In genomic region chr13:109448121-109448520, GRCm38 (mm10) we compare ENCODE assay signal across 22 mouse cellular contexts.
DNase-seq lines count a peak whose midpoint lies in the region; ATAC-seq and TF ChIP-seq lines count a peak whose summit lies in the region.
"Had no signal": no experiment of that assay in that cellular context is flagged by ENCODE, and none has a peak within 500 bp of the region (broad histone marks: within the 10 kb centered on the region; RNA-seq: fewer than 3 reads in every experiment).

No protein-coding gene starts in this region.

- H3K4me2 ChIP-seq in kidney, embryonic 14.5 days (replicated peaks; ENCODE audit: low read depth, low read length), result no peak overlapping the region
- H3K4me2 ChIP-seq in kidney, postnatal 0 days (ENCODE audit: low read length), result no peak overlapping the region
- no peak overlapping the region for H3K4me2 ChIP-seq in kidney, embryonic 16.5 days (replicated peaks; ENCODE audit: low read depth, low read length)
- peak overlapping the region; percentile 3; the same call in 1 of the 2 replicates for H3K4me2 ChIP-seq in midbrain, embryonic 14.5 days (ENCODE audit: low read length)
- no peak overlapping the region for H3K4me2 ChIP-seq in midbrain, embryonic 11.5 days
- H3K4me2 ChIP-seq: embryonic facial prominence, embryonic 13.5 days; forebrain, embryonic 13.5 days; hindbrain, embryonic 12.5 days had no signal

- no peak overlapping the region for H3K27ac ChIP-seq in kidney, embryonic 14.5 days (ENCODE audit: low read depth, low read length)
- peak overlapping the region; percentile 8; the same call in 1 of the 2 replicates for H3K27ac ChIP-seq in kidney, postnatal 0 days
- H3K27ac ChIP-seq in kidney, embryonic 16.5 days (ENCODE audit: low read length), result no peak overlapping the region
- H3K27ac ChIP-seq in midbrain, embryonic 14.5 days (replicated peaks; ENCODE audit: low read depth, low read length), result no peak overlapping the region
- no peak overlapping the region for H3K27ac ChIP-seq in midbrain, embryonic 11.5 days (ENCODE audit: low read depth, low read length)
- H3K27ac ChIP-seq: embryonic facial prominence, embryonic 13.5 days; forebrain, embryonic 13.5 days; heart, embryonic 10.5 days; hindbrain, embryonic 12.5 days had no signal

- no peaks in the 10 kb centered on the region for H3K27me3 ChIP-seq in kidney, embryonic 14.5 days (ENCODE audit: control insufficient read depth, insufficient read depth, low read length)
- no peaks in the 10 kb centered on the region for H3K27me3 ChIP-seq in kidney, postnatal 0 days (ENCODE audit: insufficient read depth, low read length)
- no peaks in the 10 kb centered on the region for H3K27me3 ChIP-seq in kidney, embryonic 16.5 days (ENCODE audit: insufficient read depth, low read length)
- no peaks in the 10 kb centered on the region for H3K27me3 ChIP-seq in midbrain, embryonic 14.5 days (ENCODE audit: control insufficient read depth, insufficient read depth, low read length)
- no peaks in the 10 kb centered on the region for H3K27me3 ChIP-seq in midbrain, embryonic 11.5 days (ENCODE audit: control insufficient read depth, insufficient read depth, low read length)
- H3K27me3 ChIP-seq: CH12.LX; embryonic facial prominence, embryonic 13.5 days; forebrain, embryonic 13.5 days; hindbrain, embryonic 12.5 days; Patski had no signal

- TF ChIP-seq CTCF in kidney, postnatal 0 days (IDR thresholded peaks at IDR 0.05; ENCODE audit: low read depth), result no peak

- peak; percentile 31 for DNase-seq in kidney, adult 11 months
- DNase-seq in kidney, postnatal 0 days (ENCODE audit: low spot score), result no peak
- DNase-seq in midbrain, embryonic 14.5 days, result no peak
- DNase-seq in midbrain, embryonic 11.5 days (ENCODE audit: low spot score, missing footprints), result no peak
- DNase-seq: adrenal gland, postnatal 25 days; cerebellum, adult 18-20 months; cerebellum, adult 9-11 months; cerebellum, postnatal 36 days; forebrain, postnatal 0 days; gastrocnemius, postnatal 36 days; heart, adult 11 months; heart, postnatal 10 days; heart, postnatal 4 days had no signal

- WGBS in kidney, embryonic 14.5 days, result 75% methylated on average over 5 of the region's 5 CpGs
- WGBS in kidney, postnatal 0 days, result 73% methylated on average over 5 of the region's 5 CpGs
- WGBS in kidney, embryonic 16.5 days, result 74% methylated on average over 5 of the region's 5 CpGs
- 90% methylated on average over 5 of the region's 5 CpGs for WGBS in midbrain, embryonic 14.5 days
- 88% methylated on average over 5 of the region's 5 CpGs for WGBS in midbrain, embryonic 11.5 days

- H3K36me3 ChIP-seq in kidney, embryonic 14.5 days (ENCODE audit: control insufficient read depth, insufficient read depth, low read length), result no peaks in the 10 kb centered on the region
- H3K36me3 ChIP-seq in kidney, postnatal 0 days (ENCODE audit: insufficient read depth, low read length), result no peaks in the 10 kb centered on the region
- H3K36me3 ChIP-seq in kidney, embryonic 16.5 days (ENCODE audit: insufficient read depth, low read length), result no peaks in the 10 kb centered on the region
- no peaks in the 10 kb centered on the region for H3K36me3 ChIP-seq in midbrain, embryonic 14.5 days (ENCODE audit: control insufficient read depth, insufficient read depth, low read length)
- no peaks in the 10 kb centered on the region for H3K36me3 ChIP-seq in midbrain, embryonic 11.5 days (ENCODE audit: control insufficient read depth, insufficient read depth, low read length)
- H3K36me3 ChIP-seq: embryonic facial prominence, embryonic 13.5 days; heart, embryonic 10.5 days; hindbrain, embryonic 12.5 days had no signal

- H3K4me3 ChIP-seq in kidney, embryonic 14.5 days (ENCODE audit: low read length), result no peak overlapping the region
- no peak overlapping the region for H3K4me3 ChIP-seq in kidney, postnatal 0 days (replicated peaks; ENCODE audit: low read depth, low read length)
- no peak overlapping the region for H3K4me3 ChIP-seq in kidney, embryonic 16.5 days (ENCODE audit: low read length)
- H3K4me3 ChIP-seq in midbrain, embryonic 14.5 days (replicated peaks; ENCODE audit: low read depth, low read length), result no peak overlapping the region
- H3K4me3 ChIP-seq in midbrain, embryonic 11.5 days (ENCODE audit: low read depth, low read length), result no peak overlapping the region
- H3K4me3 ChIP-seq: embryonic facial prominence, embryonic 13.5 days; forebrain, embryonic 13.5 days; heart, embryonic 10.5 days; hindbrain, embryonic 12.5 days had no signal

- no peaks in the 10 kb centered on the region for H3K9me3 ChIP-seq in kidney, embryonic 14.5 days (ENCODE audit: control insufficient read depth, low read length)
- no peaks in the 10 kb centered on the region for H3K9me3 ChIP-seq in kidney, postnatal 0 days (replicated peaks; ENCODE audit: low read length)
- 0 out of 2 replicates have a peak, but pooled peaks cover 3% of the 10 kb centered on the region for H3K9me3 ChIP-seq in kidney, embryonic 16.5 days (ENCODE audit: low read length)
- peaks cover 8% of the 10 kb centered on the region for H3K9me3 ChIP-seq in midbrain, embryonic 14.5 days (ENCODE audit: control insufficient read depth, low read length)
- H3K9me3 ChIP-seq in midbrain, embryonic 11.5 days (ENCODE audit: control insufficient read depth, low read length), result no peaks in the 10 kb centered on the region; the same call in 1 of the 2 replicates
- H3K9me3 ChIP-seq: embryonic facial prominence, embryonic 13.5 days; heart, embryonic 10.5 days; hindbrain, embryonic 12.5 days had no signal

- no peaks in the 10 kb centered on the region for H3K4me1 ChIP-seq in kidney, embryonic 14.5 days (ENCODE audit: control insufficient read depth, insufficient read depth, low read length)
- no peaks in the 10 kb centered on the region for H3K4me1 ChIP-seq in kidney, postnatal 0 days (replicated peaks; ENCODE audit: insufficient read depth, low read length)
- no peaks in the 10 kb centered on the region for H3K4me1 ChIP-seq in kidney, embryonic 16.5 days (ENCODE audit: insufficient read depth, low read length)
- peaks cover 38% of the 10 kb centered on the region for H3K4me1 ChIP-seq in midbrain, embryonic 14.5 days (ENCODE audit: control insufficient read depth, insufficient read depth, low read length)
- no peaks in the 10 kb centered on the region for H3K4me1 ChIP-seq in midbrain, embryonic 11.5 days (ENCODE audit: control insufficient read depth, insufficient read depth, low read length)
- H3K4me1 ChIP-seq: heart, embryonic 10.5 days had no signal

- no peak for ATAC-seq in kidney, embryonic 14.5 days (ENCODE audit: low FRiP score, low TSS enrichment)
- ATAC-seq in kidney, postnatal 0 days (replicated peaks; ENCODE audit: low FRiP score, low read depth), result no peak
- ATAC-seq in kidney, embryonic 16.5 days (ENCODE audit: low FRiP score, low TSS enrichment), result no peak
- ATAC-seq in midbrain, embryonic 14.5 days (ENCODE audit: low FRiP score, low TSS enrichment), result no peak
- ATAC-seq in midbrain, embryonic 11.5 days (ENCODE audit: low FRiP score), result no peak
- ATAC-seq: activated CD4-positive, CD25-positive, alpha-beta regulatory T cell, adult 4 months; forebrain, embryonic 13.5 days; forebrain, postnatal 0 days; Patski had no signal

- no peak overlapping the region for H3K9ac ChIP-seq in kidney, embryonic 14.5 days (ENCODE audit: low read depth, low read length)
- H3K9ac ChIP-seq in kidney, postnatal 0 days (ENCODE audit: low read depth, low read length), result no peak overlapping the region
- H3K9ac ChIP-seq in kidney, embryonic 16.5 days (replicated peaks; ENCODE audit: low read length), result no peak overlapping the region
- no peak overlapping the region for H3K9ac ChIP-seq in midbrain, embryonic 14.5 days (replicated peaks; ENCODE audit: low read length)
- no peak overlapping the region for H3K9ac ChIP-seq in midbrain, embryonic 11.5 days (ENCODE audit: low read length)
- H3K9ac ChIP-seq: embryonic facial prominence, embryonic 13.5 days; forebrain, embryonic 13.5 days; forebrain, postnatal 0 days; hindbrain, embryonic 12.5 days had no signal
